Mouse (Mus musculus): ENCODE data around the gene Cpa4. TPM values are rescaled to one million over a fixed set of nuclear protein-coding genes. Genes with fewer than 3 reads are reported as not detected.

Cpa4 gene
- polyA plus RNA-seq, 1 experiment = not detected

DNA sequence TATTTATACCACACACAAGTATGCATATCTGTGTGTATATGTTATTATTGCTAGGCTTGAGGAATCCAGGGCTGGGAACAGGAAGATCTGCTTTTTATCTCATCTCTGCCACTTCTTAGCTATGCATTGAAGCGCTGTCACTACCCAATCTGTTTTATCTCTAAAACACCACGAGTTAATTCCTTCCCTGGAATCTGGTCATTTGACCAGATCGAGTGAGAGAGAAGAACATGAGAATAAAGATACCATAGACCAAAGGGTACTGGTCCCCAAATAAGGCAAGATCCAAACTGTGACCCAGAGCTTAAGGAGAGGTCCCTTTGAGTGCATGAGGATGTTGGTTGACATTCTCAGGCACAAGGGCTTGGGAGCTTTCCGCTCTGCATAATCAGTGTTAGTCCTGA, 53.8 kb downstream of the Cpa4 start:
- no peak overlapping the region for H3K4me3 ChIP-seq (ENCODE audit: insufficient read depth, low read depth, low read length)
- TF ChIP-seq POLR2A (IDR thresholded peaks at IDR 0.05; ENCODE audit: insufficient read depth, low read depth, low read length) (no peak), CTCF (IDR thresholded peaks at IDR 0.05; ENCODE audit: insufficient read depth, low read depth, low read length) (no peak)
- H3K27ac ChIP-seq (ENCODE audit: insufficient read depth, low read depth, low read length) = no peak overlapping the region
- H3K4me1 ChIP-seq (ENCODE audit: control insufficient read depth, insufficient read depth, low read length) = peaks cover 14% of the 10 kb centered on the region
- 85% methylated on average over 4 of the region's 4 CpGs for WGBS

- WGBS = 96% methylated on average over 9 of the region's 9 CpGs
- no peak for TF ChIP-seq POLR2A (IDR thresholded peaks at IDR 0.05; ENCODE audit: insufficient read depth, low read depth, low read length)
- no peak for TF ChIP-seq CTCF (IDR thresholded peaks at IDR 0.05; ENCODE audit: insufficient read depth, low read depth, low read length)
- no peak overlapping the region for H3K27ac ChIP-seq (ENCODE audit: insufficient read depth, low read depth, low read length)
These were observed 56.6 kb downstream of the Cpa4 start for GRCm38 (mm10) chr6:30624763-30625162.

DNA sequence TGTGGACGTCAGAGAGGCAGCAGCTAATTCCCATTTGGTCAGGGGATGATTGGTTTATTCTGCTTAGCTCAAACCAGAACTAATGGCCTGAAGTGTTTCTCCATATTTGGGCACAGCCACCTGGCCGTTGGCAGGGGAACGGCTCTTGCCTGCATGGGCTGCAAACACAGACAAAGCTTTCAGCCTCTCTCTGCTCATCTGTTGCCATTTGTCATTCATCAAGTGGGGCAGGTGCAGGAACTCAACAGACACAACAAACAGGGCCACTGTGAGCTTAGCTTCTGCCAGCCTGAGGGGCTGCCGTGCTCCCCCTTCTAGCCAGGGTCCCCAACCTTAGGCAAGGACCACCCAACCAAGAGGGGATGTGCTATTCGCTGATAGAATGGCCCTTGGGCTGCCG, 60.0 kb downstream of the Cpa4 start:
- Histone ChIP-seq H3K4me3 (ENCODE audit: insufficient read depth, low read depth, low read length) (no peak overlapping the region), H3K4me1 (ENCODE audit: control insufficient read depth, insufficient read depth, low read length) (no peaks in the 10 kb centered on the region), H3K27ac (ENCODE audit: insufficient read depth, low read depth, low read length) (no peak overlapping the region)
- TF ChIP-seq CTCF (IDR thresholded peaks at IDR 0.05; ENCODE audit: insufficient read depth, low read depth, low read length) (no peak), POLR2A (IDR thresholded peaks at IDR 0.05; ENCODE audit: insufficient read depth, low read depth, low read length) (no peak)
- WGBS = 68% methylated on average over 6 of the region's 6 CpGs

More at GRCm38 (mm10) chr6:30624763-30625162, 56.6 kb downstream of the Cpa4 start:
- Histone ChIP-seq H3K4me3 (ENCODE audit: insufficient read depth, low read depth, low read length) (no peak overlapping the region), H3K4me1 (ENCODE audit: control insufficient read depth, insufficient read depth, low read length) (no peaks in the 10 kb centered on the region)

DNA sequence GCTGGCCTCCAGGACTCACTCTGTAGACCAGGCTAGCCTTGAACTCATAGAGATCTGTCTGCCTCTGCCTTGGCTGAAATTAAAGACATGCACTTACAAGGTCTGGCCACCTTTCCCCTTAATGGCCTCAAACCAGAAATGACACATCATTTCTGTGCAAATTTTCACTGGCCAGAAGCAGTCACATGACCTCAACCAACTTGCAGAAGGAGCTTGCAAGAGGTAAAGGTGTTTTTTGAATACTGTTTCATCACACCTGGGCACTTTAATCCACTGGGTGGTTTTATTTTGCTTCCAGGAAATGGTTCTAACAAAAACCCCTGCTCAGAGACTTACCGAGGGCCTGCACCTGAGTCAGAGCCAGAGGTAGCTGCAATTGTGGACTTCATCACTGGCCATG, 61.8 kb downstream of the Cpa4 start:
- Histone ChIP-seq H3K27ac (ENCODE audit: insufficient read depth, low read depth, low read length) (no peak overlapping the region), H3K4me3 (ENCODE audit: insufficient read depth, low read depth, low read length) (no peak overlapping the region), H3K4me1 (ENCODE audit: control insufficient read depth, insufficient read depth, low read length) (no peaks in the 10 kb centered on the region)
- WGBS = 98% methylated on average over 1 of the region's 1 CpGs
- TF ChIP-seq POLR2A (IDR thresholded peaks at IDR 0.05; ENCODE audit: insufficient read depth, low read depth, low read length) = no peak
- TF ChIP-seq CTCF (IDR thresholded peaks at IDR 0.05; ENCODE audit: insufficient read depth, low read depth, low read length) = no peak

- 85% methylated on average over 8 of the region's 8 CpGs for WGBS
- H3K27ac ChIP-seq (ENCODE audit: insufficient read depth, low read depth, low read length) = no peak overlapping the region
- H3K4me3 ChIP-seq (ENCODE audit: insufficient read depth, low read depth, low read length) = no peak overlapping the region
- no peaks in the 10 kb centered on the region for H3K4me1 ChIP-seq (ENCODE audit: control insufficient read depth, insufficient read depth, low read length)
- TF ChIP-seq POLR2A (IDR thresholded peaks at IDR 0.05; ENCODE audit: insufficient read depth, low read depth, low read length) = no peak
- no peak for TF ChIP-seq CTCF (IDR thresholded peaks at IDR 0.05; ENCODE audit: insufficient read depth, low read depth, low read length)
These were observed 67.2 kb downstream of the Cpa4 start for GRCm38 (mm10) chr6:30635361-30635862.

DNA sequence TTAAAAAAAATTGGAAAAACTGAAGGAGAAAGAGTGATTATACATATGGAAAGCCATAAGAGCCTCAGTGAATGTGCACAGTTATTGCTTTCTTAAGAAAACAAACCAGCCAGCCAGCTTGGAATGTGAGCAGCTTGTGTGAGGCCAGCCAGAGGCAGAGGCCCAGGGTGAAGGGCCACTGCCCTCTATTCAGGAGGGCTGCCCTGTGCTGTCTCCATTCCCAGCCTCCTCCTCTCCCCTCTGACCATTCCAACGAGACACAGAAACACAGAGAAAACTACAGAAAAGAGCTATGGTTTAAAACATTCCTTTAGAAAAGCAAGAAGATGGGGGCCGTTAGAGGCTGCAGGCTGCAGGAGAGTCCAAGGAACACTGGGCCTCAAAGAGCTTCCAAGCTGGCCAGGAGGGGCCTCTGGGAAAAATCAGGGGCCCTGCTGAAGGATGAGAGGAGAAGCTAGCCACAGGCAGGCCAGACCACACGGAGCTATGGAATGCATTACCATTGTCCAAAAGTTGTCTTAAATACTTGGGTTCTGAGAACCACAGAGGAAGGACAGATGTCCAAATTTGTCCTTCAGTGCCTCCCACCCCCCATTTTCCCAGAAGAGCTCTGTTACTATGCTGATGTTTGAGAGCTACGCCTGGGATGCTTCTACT, 68.1 kb downstream of the Cpa4 start:
- TF ChIP-seq CTCF (IDR thresholded peaks at IDR 0.05; ENCODE audit: insufficient read depth, low read depth, low read length) (no peak), POLR2A (IDR thresholded peaks at IDR 0.05; ENCODE audit: insufficient read depth, low read depth, low read length) (no peak)
- Histone ChIP-seq H3K4me1 (ENCODE audit: control insufficient read depth, insufficient read depth, low read length) (no peaks in the 10 kb centered on the region), H3K4me3 (ENCODE audit: insufficient read depth, low read depth, low read length) (no peak overlapping the region), H3K27ac (ENCODE audit: insufficient read depth, low read depth, low read length) (no peak overlapping the region)
- WGBS = 69% methylated on average over 4 of the region's 4 CpGs

DNA sequence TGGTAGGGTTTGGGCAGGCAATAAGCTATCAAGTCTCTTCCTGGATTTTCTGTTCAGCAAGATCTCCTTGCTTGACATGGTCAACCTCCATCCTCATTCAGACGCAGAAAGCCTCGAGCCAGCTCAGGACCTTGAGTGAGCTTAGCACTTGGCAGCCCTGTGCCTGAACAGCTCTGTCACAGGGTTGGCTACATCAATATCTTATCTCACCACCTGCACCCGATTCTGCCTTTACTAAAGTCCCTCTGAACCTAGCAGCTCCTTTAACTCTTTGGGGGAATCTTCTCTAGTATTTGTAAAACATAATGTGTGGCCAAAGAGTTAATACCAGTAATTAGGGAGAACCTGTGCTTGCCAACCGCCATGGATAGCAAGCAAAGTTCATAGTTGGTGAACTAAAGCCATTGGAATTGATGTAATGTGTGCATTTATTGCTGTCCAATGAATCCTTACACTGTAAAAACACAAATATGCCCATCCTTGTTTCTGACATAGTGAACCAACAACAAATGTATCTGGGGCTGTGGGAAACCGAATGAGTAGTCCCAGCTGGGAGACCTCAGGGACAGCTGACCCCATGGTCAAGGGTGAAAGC, 70.6 kb downstream of the Cpa4 start, which contains the start of gene Cpa1:
Gene Cpa1, plus strand, starts transcription at position 545 of the 595 bp plus-strand sequence.
- no peak within 1 kb of the TSS for H3K4me3 ChIP-seq (ENCODE audit: insufficient read depth, low read depth, low read length)
- 89% methylated on average over 5 of the region's 5 CpGs for WGBS
- H3K4me1 ChIP-seq (ENCODE audit: control insufficient read depth, insufficient read depth, low read length) = no peaks in the 10 kb centered on the region
- H3K27ac ChIP-seq (ENCODE audit: insufficient read depth, low read depth, low read length) = no peak within 1 kb of the TSS
- no peak for TF ChIP-seq POLR2A (IDR thresholded peaks at IDR 0.05; ENCODE audit: insufficient read depth, low read depth, low read length)
- no peak for TF ChIP-seq CTCF (IDR thresholded peaks at IDR 0.05; ENCODE audit: insufficient read depth, low read depth, low read length)

Other genes with a start within 250 kb of the Cpa4 start
- gene Zc3hc1, start 177.3 kb upstream of the Cpa4 start, polyA plus RNA-seq (2012; ENCODE audit: insufficient read depth, insufficient read length, low replicate concordance, missing spikeins) = not detected in 2 replicates
- not detected in 2 replicates for gene Klhdc10, start 166.5 kb upstream of the Cpa4 start, polyA plus RNA-seq (2012; ENCODE audit: insufficient read depth, insufficient read length, low replicate concordance, missing spikeins)
- not detected in 2 replicates for gene Tmem209, start 58.6 kb upstream of the Cpa4 start, polyA plus RNA-seq (2012; ENCODE audit: insufficient read depth, insufficient read length, low replicate concordance, missing spikeins)
- not detected in 2 replicates for gene Ssmem1, start 58.5 kb upstream of the Cpa4 start, polyA plus RNA-seq (2012; ENCODE audit: insufficient read depth, insufficient read length, low replicate concordance, missing spikeins)
- not detected in 2 replicates for gene Cpa2, start 26.8 kb upstream of the Cpa4 start, polyA plus RNA-seq (2012; ENCODE audit: insufficient read depth, insufficient read length, low replicate concordance, missing spikeins)
- not detected in 2 replicates for gene Cpa5, start 42.6 kb downstream of the Cpa4 start, polyA plus RNA-seq (2012; ENCODE audit: insufficient read depth, insufficient read length, low replicate concordance, missing spikeins)
- gene Cpa1, start 70.8 kb downstream of the Cpa4 start, polyA plus RNA-seq (2012; ENCODE audit: insufficient read depth, insufficient read length, low replicate concordance, missing spikeins) = not detected in 2 replicates
- not detected in 2 replicates for gene Cep41, start 125.4 kb downstream of the Cpa4 start, polyA plus RNA-seq (2012; ENCODE audit: insufficient read depth, insufficient read length, low replicate concordance, missing spikeins)
- gene Mest, start 155.2 kb downstream of the Cpa4 start, polyA plus RNA-seq (2012; ENCODE audit: insufficient read depth, insufficient read length, low replicate concordance, missing spikeins) = not detected in 2 replicates